Mouse (Mus musculus) cerebellum, adult 2 months (tissue): ENCODE results near the gene Mettl7a2. TPM values are rescaled to one million over a fixed set of nuclear protein-coding genes. Genes with fewer than 3 reads are reported as not detected.
A peak's percentile ranks its signal among the peaks of the same experiment; 100 is the strongest.
"Not testable (repeated sequence)": the region's sequence is repeated elsewhere in the genome, so short reads cannot be mapped to it uniquely, and the experiment has no call there.

Source experiments
- DNase-seq, 2 experiments: peaks; one replicate each; pipeline ENCODE4 v3.0.0; 2021
- H3K27ac ChIP-seq: fragments of 200-500 bp; 2 replicates; pipeline ENCODE4 v1.5.1; 2012; ENCODE audit warnings: low read length, control low read depth, inconsistent platforms; ENCODE audit not compliant: insufficient read depth
- H3K27me3 ChIP-seq: fragments of 200-500 bp; 2 replicates; pipeline ENCODE4 v1.6.1; 2012; ENCODE audit warnings: inconsistent platforms, mild to moderate bottlenecking, low read length, moderate library complexity; ENCODE audit not compliant: control insufficient read depth, insufficient read depth
- H3K4me1 ChIP-seq: fragments of 200-500 bp; 2 replicates; pipeline ENCODE4 v1.6.1; 2011; ENCODE audit warnings: low read length; ENCODE audit not compliant: control insufficient read depth, insufficient read depth
- H3K4me3 ChIP-seq: fragments of 200-500 bp; replicated peaks from 2 replicates; pipeline ENCODE3; 2011; ENCODE audit warnings: mild to moderate bottlenecking, low read depth, low read length, control low read depth; ENCODE audit not compliant: insufficient read depth
- CTCF ChIP-seq: fragments of 200-500 bp; IDR thresholded peaks from 2 replicates; pipeline ENCODE4 v1.5.1; 2011; ENCODE audit warnings: low read depth, mild to moderate bottlenecking, control low read depth, low read length, moderate library complexity, borderline replicate concordance; ENCODE audit not compliant: insufficient read depth
- POLR2A ChIP-seq: fragments of 200-500 bp; IDR thresholded peaks from 2 replicates; pipeline ENCODE4 v1.6.1; 2011; ENCODE audit warnings: low read length, control low read depth, borderline replicate concordance; ENCODE audit not compliant: insufficient read depth
- WGBS: fragments of 180-500 bp; shearing (Covaris S2); methylation state at CpG from one replicate; pipeline ENCODE4 v1.1.7; 2018; 5-methylcytosine and 5-hydroxymethylcytosine counted together
- polyA plus RNA-seq: library from polyadenylated mRNA; depleted of rRNA; stranded (reverse); fragments of >200 nt; gene quantifications from 2 replicates; pipeline ENCODE4 v1.2.3, GENCODE M21; 2012

Mettl7a2 gene
- polyA plus RNA-seq, 1 experiment = not detected

- DNase-seq = no peak
- Histone ChIP-seq H3K4me3 (no peak overlapping the region), H3K4me1 (no peaks in the 10 kb centered on the region; the same call in 1 of the 2 replicates), H3K27ac (no peak overlapping the region), H3K27me3 (no peaks in the 10 kb centered on the region)
- WGBS = 71% methylated on average over 5 of the region's 5 CpGs
- TF ChIP-seq POLR2A = no peak
- no peak for TF ChIP-seq CTCF
Measured at GRCm38 (mm10) chr15:100314448-100315145, 38.4 kb upstream of the Mettl7a2 start.

- not testable (repeated sequence) for H3K4me3 ChIP-seq, H3K27ac ChIP-seq, DNase-seq, H3K27me3 ChIP-seq
- WGBS = 81% methylated on average over 4 of the region's 4 CpGs
- H3K4me1 ChIP-seq = peaks cover 10% of the 10 kb centered on the region
Measured at GRCm38 (mm10) chr15:100318014-100318671, 34.9 kb upstream of the Mettl7a2 start.

- TF ChIP-seq CTCF (no peak), POLR2A (no peak)
- H3K4me1 ChIP-seq = peaks cover 10% of the 10 kb centered on the region
- no peak for DNase-seq
- no peak overlapping the region for H3K27ac ChIP-seq
- H3K4me3 ChIP-seq = no peak overlapping the region
- WGBS = 93% methylated on average over 1 of the region's 1 CpGs
- no peaks in the 10 kb centered on the region for H3K27me3 ChIP-seq
Measured at GRCm38 (mm10) chr15:100319884-100320283, 33.1 kb upstream of the Mettl7a2 start.

- 0 out of 2 replicates have a peak overlapping the region, but pooled peaks have one; percentile 19 for H3K27ac ChIP-seq
- peaks cover 10% of the 10 kb centered on the region for H3K4me1 ChIP-seq
- no peak for TF ChIP-seq POLR2A
- TF ChIP-seq CTCF = no peak
- H3K4me3 ChIP-seq = no peak overlapping the region
- DNase-seq = no peak
- 70% methylated on average over 9 of the region's 9 CpGs for WGBS
- no peaks in the 10 kb centered on the region for H3K27me3 ChIP-seq
Measured at GRCm38 (mm10) chr15:100320295-100320905, 32.6 kb upstream of the Mettl7a2 start.

- no peak overlapping the region for H3K4me3 ChIP-seq
- no peaks in the 10 kb centered on the region for H3K27me3 ChIP-seq
- H3K27ac ChIP-seq = no peak overlapping the region
- WGBS = 22% methylated on average over 5 of the region's 5 CpGs
- peak; percentile 80 for TF ChIP-seq CTCF
- no peak for TF ChIP-seq POLR2A
- DNase-seq = peak; percentile 70 to 76
- peaks cover 10% of the 10 kb centered on the region for H3K4me1 ChIP-seq
Measured at GRCm38 (mm10) chr15:100321134-100321533, 31.9 kb upstream of the Mettl7a2 start.

- Histone ChIP-seq H3K27me3 (no peaks in the 10 kb centered on the region), H3K4me1 (peaks cover 10% of the 10 kb centered on the region), H3K27ac (no peak overlapping the region), H3K4me3 (no peak overlapping the region)
- no peak for DNase-seq
- TF ChIP-seq POLR2A (no peak), CTCF (no peak)
- 80% methylated on average over 12 of the region's 12 CpGs for WGBS
Measured at GRCm38 (mm10) chr15:100324021-100324591, 28.9 kb upstream of the Mettl7a2 start.

GRCm38 (mm10) chr15:100325235-100325634 is 27.8 kb upstream of the Mettl7a2 start:
- WGBS = 98% methylated on average over 3 of the region's 3 CpGs
- Histone ChIP-seq H3K4me3 (no peak overlapping the region), H3K4me1 (peaks cover 5% of the 10 kb centered on the region), H3K27ac (no peak overlapping the region), H3K27me3 (no peaks in the 10 kb centered on the region)
- no peak for DNase-seq
- no peak for TF ChIP-seq POLR2A
- no peak for TF ChIP-seq CTCF

- 46% methylated on average over 4 of the region's 4 CpGs for WGBS
- H3K4me1 ChIP-seq, H3K27ac ChIP-seq, H3K4me3 ChIP-seq, H3K27me3 ChIP-seq, DNase-seq: not testable (repeated sequence)
Measured at GRCm38 (mm10) chr15:100328089-100328488, 24.9 kb upstream of the Mettl7a2 start.

GRCm38 (mm10) chr15:100329336-100329735 is 23.7 kb upstream of the Mettl7a2 start:
- H3K4me1 ChIP-seq, H3K4me3 ChIP-seq, H3K27me3 ChIP-seq, DNase-seq, H3K27ac ChIP-seq: not testable (repeated sequence)
- 78% methylated on average over 10 of the region's 10 CpGs for WGBS
